Mouse (Mus musculus) embryo, embryonic 11 days (tissue): ENCODE measurements at regions not wholly inside any gene's neighbourhood (a gene's known extent, or its start where the extent isn't known, plus 50 kb on each side); places are given as distances from the start of the nearest gene placed in this dataset.
A peak's percentile ranks its signal among the peaks of the same experiment; 100 is the strongest.

Experiments
- DNase-seq: peaks from one replicate; pipeline ENCODE4 v3.0.0-alpha.2; 2015

DNA sequence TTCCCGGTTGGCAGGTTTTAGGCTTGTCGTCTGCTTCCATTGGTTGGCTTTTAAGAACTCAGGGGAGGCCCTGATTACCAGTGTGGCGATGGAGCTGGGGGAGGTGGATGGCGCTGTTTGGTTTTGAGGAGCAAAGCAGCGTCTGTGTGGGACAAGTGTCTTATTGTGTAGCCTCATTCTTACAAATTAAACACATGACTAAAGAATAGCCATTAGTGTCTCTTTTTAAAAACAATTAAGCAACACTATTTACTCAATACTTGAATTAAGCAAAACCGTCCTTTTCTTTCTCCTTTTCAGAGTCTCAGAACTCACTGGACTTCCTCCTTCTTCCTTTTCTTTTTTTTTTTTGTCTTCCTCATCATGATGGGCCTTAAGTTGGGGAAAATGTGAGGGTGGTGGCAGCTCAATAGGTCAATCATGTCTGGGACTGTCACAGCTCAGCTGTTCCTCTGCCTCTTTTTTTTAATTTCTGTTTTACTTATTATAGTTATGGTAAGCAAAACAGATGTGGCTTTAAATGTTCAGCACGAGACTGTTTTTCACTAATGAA is 89.1 kb downstream of the Kcnrg start:
- no peak for DNase-seq

DNA sequence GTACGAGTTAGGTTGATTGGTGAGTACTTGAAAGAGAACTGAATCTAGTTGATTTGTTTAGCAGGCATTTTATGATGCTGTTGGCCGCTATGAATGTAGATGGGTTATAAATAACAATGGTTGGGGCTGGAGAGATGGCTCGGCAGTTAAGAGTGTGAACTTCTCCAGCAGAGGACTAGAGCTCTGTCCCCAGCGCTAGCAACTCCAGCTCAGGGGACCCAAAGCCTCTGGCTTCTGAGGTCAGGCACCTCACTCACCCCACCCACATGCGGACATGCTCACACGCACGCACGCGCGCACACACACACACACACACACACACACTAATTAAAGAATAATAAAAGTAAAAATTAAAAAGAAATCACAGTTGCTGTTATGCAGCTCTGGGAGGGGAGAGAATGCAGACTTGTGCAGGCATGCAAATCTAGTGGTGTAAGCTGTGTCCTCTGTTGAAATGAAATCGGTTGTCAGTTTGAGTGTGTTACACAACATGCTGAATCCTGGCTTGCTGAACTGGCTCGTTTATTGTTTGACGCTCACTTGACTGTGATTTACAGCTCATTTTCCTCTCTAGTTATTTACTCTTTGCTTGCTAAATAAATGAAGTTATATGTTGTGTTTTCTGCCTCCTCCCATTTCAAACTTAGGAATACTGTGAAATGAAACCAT is 89.8 kb downstream of the Kcnrg start:
- DNase-seq: no peak

DNA sequence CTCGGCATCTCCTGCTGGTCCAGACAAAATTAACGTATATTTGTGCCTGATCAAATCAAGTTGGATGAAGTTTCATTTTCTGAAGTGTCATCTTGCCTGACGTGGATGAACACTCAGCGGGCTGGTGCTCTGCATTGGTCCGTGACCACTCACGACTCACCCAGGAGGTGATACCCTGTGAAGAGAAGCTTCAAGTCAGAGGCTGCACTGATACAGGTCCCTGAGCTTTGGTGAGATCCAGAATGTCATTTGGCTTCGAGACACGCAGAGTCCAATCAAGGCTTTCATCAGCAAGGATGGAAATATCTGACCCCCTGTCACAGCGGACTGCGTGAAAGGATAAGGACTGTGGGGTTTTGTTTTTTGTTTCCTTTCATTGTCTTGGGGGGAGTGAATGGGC is 90.4 kb downstream of the Kcnrg start:
- no peak for DNase-seq

DNA sequence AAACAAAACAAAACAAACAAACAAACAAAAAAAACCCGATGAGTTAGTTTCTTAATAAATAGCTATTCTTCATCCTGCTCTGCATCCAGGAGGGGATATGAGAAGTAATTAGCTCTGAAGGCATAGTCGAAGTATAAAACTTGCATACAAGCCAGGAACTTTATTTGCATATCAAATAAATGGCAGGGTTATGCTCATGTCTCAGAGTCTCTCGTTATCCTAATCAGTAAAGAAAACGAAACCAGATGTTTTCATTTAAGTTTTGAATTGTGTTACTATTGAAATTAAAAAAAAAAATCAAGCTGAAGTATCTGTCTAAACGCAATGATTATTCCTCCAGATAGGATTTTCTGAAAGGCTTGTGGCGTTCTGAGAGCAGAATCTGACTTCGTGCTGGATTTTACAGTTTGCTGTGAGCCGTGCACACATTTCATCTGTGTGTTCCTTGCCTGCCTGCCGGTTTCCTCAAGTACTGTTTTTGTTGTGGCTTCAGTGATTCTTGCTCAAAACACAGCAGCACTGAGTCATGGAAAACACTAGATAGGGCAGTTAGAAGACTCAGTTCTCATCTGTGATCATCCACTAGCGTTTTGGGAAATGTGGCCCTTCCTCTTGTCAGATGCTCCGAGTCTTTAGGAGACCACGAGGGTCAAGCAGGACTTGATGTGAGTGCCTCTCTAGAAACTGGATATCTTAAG is 91.2 kb downstream of the Kcnrg start:
- DNase-seq: no peak

DNA sequence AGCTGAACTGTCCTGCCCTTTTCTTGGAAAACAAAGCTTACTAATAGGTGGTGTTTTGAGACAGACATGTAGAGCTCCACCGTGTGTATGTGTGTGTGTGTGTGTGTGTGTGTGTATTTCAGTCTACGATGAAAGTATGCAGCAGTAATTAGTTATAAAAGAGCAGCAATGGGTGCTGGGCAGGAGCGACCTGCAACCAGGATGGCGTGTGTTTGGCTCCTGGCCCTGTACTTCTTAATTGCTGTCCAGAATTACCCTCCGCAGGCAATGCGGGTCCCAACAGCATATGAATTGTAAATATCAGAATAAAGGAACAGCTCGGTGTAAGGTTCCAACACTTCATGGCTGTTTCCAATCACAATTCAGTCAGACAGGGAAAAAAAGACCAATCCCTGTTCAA is 92.4 kb downstream of the Kcnrg start:
- no peak for DNase-seq

DNA sequence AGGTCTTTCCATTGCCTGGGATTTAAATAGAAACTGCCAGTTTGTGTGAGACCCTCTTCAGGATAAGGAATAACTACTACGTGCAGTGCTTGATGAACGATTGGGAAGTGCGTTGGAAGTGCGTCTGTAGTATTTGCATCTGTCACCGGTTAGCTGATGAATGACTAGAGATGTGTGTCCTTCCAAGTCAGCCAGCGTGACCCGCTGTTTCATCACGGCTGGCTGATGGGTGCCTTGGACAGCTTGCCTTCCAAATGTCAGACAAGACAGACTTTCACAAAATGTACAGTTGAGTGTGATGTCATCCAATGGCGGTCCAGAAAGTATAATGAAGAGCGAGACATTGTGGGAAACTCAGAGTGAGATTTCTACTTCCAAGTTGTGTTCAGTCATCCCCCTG is 93.9 kb downstream of the Kcnrg start:
- DNase-seq: no peak

DNA sequence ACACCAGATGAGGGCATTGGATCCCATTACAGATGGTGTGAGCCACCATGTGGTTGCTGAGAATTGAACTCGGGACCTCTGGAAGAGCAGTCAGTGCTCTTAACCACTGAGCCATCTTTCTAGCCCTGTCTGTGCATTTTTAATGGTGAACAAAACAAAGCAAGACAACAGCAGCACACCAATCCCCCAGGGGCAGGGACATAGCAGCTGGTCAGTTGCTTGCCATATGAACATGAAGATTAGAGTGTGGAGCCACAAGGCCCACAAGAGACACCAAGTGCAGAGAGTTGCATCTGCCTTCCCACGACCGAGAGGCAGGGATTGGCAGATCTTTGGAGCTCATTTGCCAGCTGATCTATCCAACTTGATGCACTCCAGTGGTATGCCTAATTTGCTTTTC is 96.7 kb downstream of the Kcnrg start:
- DNase-seq: no peak

DNA sequence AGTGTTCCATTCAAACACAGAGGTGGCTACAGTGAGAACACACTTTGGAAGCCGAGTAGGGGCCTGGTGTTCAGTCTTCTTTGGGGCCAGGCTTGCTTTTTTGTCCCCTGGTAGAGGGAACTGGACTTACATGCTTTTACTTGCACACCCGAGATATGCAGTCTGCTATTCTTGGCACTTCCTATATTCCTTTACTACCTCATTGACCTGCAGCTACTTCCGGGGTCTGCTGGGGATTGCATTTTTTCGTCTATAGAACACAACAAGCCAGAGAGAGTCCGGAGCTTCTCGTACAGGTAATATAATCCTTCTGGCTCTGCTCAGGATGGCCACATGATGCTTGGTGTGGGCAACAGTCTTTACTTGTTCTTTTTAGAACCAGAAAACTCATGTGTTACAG is 99.7 kb downstream of the Kcnrg start:
- DNase-seq: no peak

DNA sequence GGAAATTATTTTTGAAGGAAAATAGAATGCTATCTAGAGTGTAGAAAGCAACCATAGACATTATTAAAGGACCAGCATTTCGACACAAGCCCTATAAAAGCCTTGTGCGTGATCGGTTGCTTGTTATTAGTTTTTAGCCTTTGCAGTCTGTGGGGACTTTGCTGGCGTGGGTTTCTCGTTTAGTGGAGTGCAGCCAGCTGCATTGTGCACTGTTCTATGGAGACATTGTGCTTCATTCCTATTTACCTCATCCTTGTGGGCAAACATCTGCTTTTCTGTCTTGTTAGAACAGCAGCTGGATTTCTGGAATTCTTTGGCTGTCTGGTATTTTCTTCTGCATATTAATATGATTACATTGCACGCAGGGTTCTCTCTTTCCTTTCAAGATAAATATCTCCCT is 101.1 kb downstream of the Kcnrg start:
- no peak for DNase-seq

DNA sequence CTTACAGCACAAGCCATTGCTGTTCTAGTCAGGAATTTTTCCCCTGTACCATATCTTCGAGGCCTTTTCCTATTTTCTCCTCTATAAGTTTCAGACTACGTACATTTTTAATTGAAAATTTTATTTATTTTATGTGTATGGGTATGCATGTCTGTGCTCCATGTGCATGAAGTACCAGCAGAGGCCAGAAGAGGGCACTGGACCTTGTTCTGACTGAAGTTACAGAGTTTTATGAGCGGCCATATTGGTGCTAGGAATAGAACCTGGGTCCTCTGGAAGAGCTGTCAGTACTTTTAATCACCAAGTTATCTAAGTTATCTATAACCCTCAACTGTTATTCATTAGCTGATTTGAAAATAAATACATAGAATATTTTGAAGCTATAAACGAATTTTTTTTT is 108.5 kb downstream of the Kcnrg start:
- no peak for DNase-seq

DNA sequence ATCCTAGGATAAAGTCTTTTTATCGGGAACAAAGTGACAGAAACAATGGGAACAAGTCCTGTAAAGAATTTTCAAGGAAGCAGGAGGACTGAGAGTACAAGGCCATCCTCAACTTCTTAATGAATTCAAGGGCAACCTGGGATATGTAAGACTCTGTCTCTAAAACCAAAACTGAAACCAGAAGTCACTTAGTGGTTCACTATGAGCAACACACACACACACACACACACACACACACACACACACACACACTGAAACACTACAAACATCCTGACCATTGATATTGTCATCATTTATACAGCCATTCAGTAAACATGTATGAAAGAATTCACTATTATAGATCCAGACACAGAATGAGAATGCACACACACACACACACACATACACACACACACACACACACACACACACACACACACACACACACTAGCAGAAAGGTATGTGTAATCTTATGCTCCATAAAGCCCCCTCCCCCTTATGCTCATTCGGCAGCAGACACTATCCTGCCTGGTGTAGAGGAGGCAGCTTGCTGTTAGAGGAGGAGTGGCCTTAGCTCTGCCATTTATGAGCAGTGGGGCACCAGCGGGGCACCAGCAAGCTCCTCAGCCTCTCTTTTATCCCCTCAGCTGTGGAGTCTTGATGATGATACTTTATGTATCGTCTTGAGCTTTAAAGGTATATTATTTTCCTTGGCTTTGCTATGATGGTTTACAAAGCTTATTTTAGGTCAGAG is 111.3 kb downstream of the Kcnrg start:
- DNase-seq: no peak

DNA sequence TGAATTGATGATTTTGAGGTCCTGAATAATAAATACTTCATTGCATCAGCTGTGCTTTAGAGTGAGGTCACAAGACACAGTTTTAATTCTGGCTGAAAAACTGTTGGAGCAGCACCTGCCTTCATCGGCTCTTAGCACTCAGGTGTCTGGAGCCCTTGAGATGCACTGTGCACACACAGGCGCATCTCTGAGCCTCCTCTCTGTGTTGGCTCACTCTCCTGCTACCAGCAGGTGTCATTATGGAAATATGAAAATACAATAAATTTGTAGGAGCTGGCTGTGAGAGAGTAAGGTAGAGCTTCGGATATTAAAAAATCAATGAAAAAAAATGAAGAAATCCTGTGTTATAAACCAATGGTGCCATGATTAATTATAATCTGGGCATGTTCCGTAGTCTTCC is 114.0 kb downstream of the Kcnrg start:
- DNase-seq: no peak

DNA sequence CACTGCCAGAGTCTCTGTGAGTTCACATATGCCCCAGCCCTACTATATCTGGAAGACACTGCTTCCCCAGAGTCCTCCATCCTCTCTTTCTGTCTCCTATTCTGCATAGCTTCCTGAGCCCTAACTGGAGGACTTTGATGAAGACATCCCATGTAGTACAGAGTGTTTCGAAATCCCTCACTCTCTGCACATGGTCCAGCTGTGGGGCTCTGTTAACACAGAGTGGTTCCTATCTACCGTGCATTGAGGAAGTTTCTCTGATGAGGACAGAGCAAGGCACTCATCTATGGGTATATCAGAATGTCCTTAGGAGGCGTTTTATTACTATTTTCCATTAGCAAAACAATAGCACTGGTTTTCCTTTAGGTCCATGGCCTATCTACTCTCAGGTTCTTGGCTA is 117.7 kb downstream of the Kcnrg start:
- DNase-seq: no peak

DNA sequence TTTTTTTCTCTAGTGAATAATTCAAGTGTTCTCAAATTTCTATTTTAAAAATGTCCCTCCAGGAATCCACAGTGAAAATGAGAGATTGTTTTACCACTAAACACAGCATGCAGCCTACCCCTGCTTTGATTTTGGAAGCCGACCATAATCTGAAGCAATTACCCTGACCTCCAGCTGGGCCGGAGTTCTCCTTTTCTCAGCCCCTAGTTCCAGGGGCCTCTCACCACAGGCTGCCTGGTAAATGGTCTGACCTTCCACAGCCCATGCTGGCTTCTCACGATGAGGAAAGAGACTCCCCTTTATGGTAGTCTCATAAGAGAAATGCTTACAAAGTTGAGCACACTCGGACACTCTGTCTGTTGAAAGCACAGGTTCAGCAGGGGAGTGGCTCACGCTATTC is 121.3 kb downstream of the Kcnrg start:
- no peak for DNase-seq

DNA sequence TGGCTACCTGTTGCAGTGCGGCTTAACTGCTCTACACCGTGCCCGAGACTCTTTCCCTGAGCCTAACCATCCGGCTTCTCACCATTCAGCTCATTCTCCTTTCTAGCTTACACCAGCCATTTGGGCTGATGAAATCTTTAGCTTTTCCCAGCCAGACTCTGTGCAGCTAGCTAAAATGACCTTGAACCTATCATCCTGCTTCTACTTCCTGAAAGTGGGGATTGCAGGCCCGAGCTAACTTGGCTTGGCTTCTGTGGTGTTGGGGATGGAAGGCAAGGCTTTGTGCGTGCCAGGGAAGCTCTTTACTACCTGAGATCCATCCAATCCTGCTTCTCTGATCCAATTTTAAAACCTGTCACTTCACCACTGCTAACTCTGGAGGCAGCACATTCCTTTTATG is 128.3 kb downstream of the Kcnrg start:
- DNase-seq: no peak

DNA sequence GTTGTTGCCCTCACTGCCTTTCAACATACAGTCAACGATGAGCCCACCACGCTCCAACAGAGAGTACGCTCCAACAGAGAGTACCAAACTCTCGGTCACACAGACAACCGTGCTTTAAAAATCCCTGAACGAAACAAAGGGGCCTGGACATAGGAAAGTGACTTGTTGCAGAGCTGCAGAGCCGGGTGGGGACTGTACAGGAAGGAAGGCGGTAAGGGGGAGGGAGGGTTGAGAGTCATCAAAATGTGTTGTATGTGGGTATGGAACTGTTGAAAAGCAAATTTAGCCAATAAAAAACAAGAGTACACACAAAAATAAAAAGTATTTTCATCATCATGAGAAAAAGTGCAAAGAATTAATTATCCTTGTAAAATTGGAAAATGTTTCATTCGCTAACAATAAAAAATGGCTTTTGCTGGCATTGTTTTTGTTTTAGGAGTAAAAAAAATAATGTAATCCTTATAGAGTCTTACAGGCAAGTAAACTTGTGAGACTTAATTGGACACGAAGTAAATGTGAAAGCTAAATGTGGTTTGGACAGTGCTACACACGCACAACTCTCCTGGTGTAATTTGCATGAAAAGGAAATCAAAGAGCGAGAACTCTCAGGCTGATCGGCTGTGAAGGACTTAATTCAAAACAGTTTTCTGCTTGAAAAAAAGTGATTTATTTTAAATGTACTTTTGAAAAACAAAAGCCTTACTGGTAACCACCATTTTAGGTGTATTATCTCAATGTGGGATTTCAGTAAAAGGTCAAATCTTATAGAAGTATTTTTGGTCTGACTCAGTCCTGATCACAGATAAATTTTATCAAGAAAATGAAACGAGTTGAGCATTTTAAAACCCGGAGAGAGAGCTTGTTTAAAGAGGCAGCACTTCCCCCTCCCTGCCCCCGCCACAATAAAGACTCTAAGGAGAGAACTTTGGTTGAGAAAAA is 129.4 kb downstream of the Kcnrg start:
- DNase-seq: peak; percentile 58

DNA sequence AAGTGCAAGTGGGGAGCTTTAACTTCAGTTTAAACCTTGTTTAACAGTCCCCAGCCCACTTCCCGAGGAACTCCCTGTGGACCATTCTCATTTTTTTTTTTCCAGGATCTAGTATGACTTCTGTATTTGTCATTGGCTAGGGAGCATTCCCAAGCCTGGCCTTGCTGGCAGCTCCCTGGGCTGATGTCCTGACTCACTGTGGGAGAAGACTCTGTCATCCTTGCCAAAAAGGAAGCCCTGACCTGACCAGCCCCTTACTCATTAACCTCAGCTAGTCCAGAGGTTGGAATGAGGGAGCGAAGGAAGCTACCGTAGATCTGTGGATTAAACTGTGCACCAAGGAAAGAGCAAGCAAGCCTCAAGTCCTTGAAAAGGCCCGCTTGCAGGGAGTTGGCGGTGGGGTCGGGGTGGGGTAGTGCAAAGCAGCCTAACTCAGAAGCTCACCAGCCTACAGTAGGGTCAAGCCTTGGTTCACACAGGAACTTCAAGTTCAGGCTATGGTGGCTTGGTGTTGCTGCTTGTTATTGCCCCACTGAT is 130.3 kb downstream of the Kcnrg start:
- no peak for DNase-seq

DNA sequence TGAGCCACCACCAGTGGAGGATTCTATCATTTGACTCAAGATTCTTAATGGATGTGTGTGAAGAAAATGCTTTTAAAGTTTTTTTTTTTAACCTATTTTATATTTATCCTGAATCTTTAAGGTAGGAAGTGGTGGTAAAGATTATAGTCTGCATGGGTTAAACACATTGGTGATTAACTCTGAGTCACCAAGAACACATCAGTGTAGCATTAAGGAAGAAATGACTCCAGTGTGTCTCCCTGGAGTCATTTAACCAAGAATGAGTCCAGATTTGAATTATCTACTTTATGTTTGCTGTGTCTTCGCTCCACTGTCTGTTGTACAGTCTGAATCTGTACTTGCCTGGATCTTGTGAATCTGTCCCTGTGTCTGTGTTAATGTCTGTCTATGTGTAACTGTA is 132.2 kb downstream of the Kcnrg start:
- DNase-seq: no peak

DNA sequence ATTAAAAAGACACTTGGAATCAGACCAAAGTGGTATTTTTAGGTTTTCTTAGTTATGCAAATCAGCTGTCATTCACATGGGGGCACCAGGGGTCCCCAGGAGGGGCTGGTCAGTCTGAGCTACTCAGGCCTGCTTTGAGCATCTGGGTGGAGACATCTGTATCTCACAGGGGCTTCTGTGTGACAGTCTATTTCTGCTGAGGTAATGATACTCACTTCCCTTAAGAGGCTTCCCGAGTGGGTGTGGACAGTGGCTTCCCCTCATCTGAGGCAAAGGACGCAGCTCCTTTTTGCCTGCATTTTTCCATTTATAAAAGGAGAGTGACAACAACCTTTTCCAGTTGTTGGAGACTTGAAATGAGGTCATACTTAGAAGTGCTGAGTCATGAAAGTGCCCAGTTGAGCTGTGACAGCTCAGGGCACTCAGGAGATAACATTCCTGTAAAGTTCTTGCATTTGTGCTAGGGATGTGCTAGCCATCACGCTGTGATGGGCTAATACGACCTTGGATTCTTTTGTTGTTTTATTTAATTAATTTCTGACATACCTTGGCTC is 136.7 kb downstream of the Kcnrg start:
- no peak for DNase-seq

DNA sequence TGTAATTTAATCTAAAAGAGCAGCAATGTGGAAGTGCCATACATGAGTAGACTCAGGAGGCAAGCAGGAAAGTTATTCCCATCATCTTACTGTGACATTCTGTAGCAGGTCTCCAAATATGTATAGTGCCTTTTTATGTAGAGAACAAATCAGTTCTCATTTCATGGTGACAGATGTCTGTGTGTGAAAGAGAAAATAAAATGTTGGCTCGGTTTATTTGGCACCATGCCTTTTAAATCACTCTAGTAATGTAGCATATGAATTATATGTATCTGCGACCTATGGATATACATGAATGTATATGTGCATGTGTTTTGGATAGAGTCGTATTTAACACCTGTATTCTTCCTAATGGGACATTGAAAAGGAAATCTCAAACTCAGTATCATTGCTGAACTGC is 146.2 kb downstream of the Kcnrg start:
- no peak for DNase-seq

DNA sequence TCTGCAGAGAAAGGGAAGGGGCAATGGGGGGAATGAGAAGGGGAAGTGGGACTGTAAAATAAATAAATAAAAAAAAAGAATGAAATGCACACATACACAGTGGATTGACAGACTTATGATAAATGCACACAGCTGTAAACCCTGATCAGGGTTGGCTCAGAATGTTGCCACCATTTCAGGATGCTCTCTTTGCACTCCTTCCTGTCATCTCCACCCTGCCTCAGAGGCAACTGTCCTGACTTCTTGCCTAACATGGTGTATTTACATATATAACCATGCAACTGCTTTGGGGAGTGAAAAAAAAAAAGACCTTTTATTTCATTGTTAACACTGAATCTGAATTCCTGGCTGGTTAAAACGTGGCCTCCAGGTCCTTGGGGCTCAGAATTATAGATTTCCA is 149.4 kb downstream of the Kcnrg start:
- no peak for DNase-seq
